Mouse (Mus musculus) C2C12 (cell line): ENCODE measurements at regions not wholly inside any gene's neighbourhood (a gene's known extent, or its start where the extent isn't known, plus 50 kb on each side); places are given as distances from the start of the nearest gene placed in this dataset.
"Not testable (repeated sequence)": the region's sequence is repeated elsewhere in the genome, so short reads cannot be mapped to it uniquely, and the experiment has no call there.

Source experiments
- H3K27me3 ChIP-seq: one replicate; pipeline ENCODE4 v1.6.1; 2011; ENCODE audit not compliant: control insufficient read depth, insufficient read depth, insufficient read length
- H3K36me3 ChIP-seq: one replicate; pipeline ENCODE4 v1.6.1; 2011; ENCODE audit not compliant: control insufficient read depth, insufficient read depth
- H3K4me3 ChIP-seq: one replicate; pipeline ENCODE4 v1.5.1; 2011; ENCODE audit warnings: mild to moderate bottlenecking, control low read depth; ENCODE audit not compliant: poor library complexity, insufficient read depth, severe bottlenecking
- H3K79me2 ChIP-seq: one replicate; pipeline ENCODE4 v1.6.1; 2011; ENCODE audit not compliant: control insufficient read depth, insufficient read depth
- H3K79me3 ChIP-seq: one replicate; pipeline ENCODE4 v1.6.1; 2011; ENCODE audit warnings: low read depth, control low read depth
- H3ac ChIP-seq: one replicate; pipeline ENCODE3; 2011; ENCODE audit warnings: low read depth; ENCODE audit not compliant: control insufficient read depth, insufficient read length
- CEBPB ChIP-seq: IDR thresholded peaks from one replicate; pipeline ENCODE4 v1.6.1; 2011; ENCODE audit warnings: low read depth, mild to moderate bottlenecking, control low read depth, moderate library complexity
- CTCF ChIP-seq: IDR thresholded peaks from one replicate; pipeline ENCODE4 v1.5.1; 2011; ENCODE audit not compliant: control insufficient read depth, insufficient read depth, insufficient read length
- FOSL1 ChIP-seq: IDR thresholded peaks from one replicate; pipeline ENCODE4 v1.8.0; 2011; ENCODE audit warnings: mild to moderate bottlenecking, low read length; ENCODE audit not compliant: poor library complexity, insufficient read depth, severe bottlenecking
- MAX ChIP-seq: IDR thresholded peaks from one replicate; pipeline ENCODE4 v1.6.1; 2011; ENCODE audit warnings: mild to moderate bottlenecking, control low read depth
- MYOD1 ChIP-seq: IDR thresholded peaks from one replicate; pipeline ENCODE4 v1.6.1; 2011; ENCODE audit warnings: low read depth; ENCODE audit not compliant: control insufficient read depth, insufficient read length
- MYOG ChIP-seq: IDR thresholded peaks from one replicate; pipeline ENCODE4 v1.6.1; 2011; ENCODE audit not compliant: control insufficient read depth, insufficient read length; ENCODE audit errors: extremely low read depth
- USF1 ChIP-seq: IDR thresholded peaks from one replicate; pipeline ENCODE4 v1.6.1; 2011; ENCODE audit warnings: low read depth, mild to moderate bottlenecking, control low read depth, moderate library complexity

- no peaks in the 10 kb centered on the region for H3K79me3 ChIP-seq
- no peaks in the 10 kb centered on the region for H3K27me3 ChIP-seq
- no peak overlapping the region for H3ac ChIP-seq
- H3K79me2 ChIP-seq, result no peaks in the 10 kb centered on the region
- no peaks in the 10 kb centered on the region for H3K36me3 ChIP-seq
- TF ChIP-seq MYOD1, result no peak
- no peak for TF ChIP-seq USF1
- TF ChIP-seq FOSL1, result no peak
- no peak for TF ChIP-seq CEBPB
- no peak for TF ChIP-seq MYOG
- no peak for TF ChIP-seq CTCF
- TF ChIP-seq MAX, result no peak
- no peak overlapping the region for H3K4me3 ChIP-seq
Measured at GRCm38 (mm10) chr15:41983261-41983660, 1849.1 kb downstream of the 9330182O14Rik start.

GRCm38 (mm10) chr15:41984267-41984666 lies 1850.1 kb downstream of the 9330182O14Rik start:
- no peaks in the 10 kb centered on the region for H3K79me2 ChIP-seq
- no peaks in the 10 kb centered on the region for H3K27me3 ChIP-seq
- H3K79me3 ChIP-seq, result no peaks in the 10 kb centered on the region
- H3K36me3 ChIP-seq, result no peaks in the 10 kb centered on the region
- no peak overlapping the region for H3K4me3 ChIP-seq
- H3ac ChIP-seq, result no peak overlapping the region
- no peak for TF ChIP-seq USF1
- no peak for TF ChIP-seq MAX
- TF ChIP-seq MYOD1, result no peak
- TF ChIP-seq MYOG, result no peak
- TF ChIP-seq CTCF, result no peak
- no peak for TF ChIP-seq CEBPB
- TF ChIP-seq FOSL1, result no peak

GRCm38 (mm10) chr15:41986264-41986663 lies 1852.1 kb downstream of the 9330182O14Rik start:
- Histone ChIP-seq H3K79me2 (no peaks in the 10 kb centered on the region), H3ac (no peak overlapping the region), H3K36me3 (no peaks in the 10 kb centered on the region), H3K4me3 (no peak overlapping the region), H3K79me3 (no peaks in the 10 kb centered on the region), H3K27me3 (no peaks in the 10 kb centered on the region)
- no peak for TF ChIP-seq MAX
- no peak for TF ChIP-seq USF1
- TF ChIP-seq MYOG, result no peak
- TF ChIP-seq MYOD1, result no peak
- TF ChIP-seq CTCF, result no peak
- TF ChIP-seq CEBPB, result no peak
- TF ChIP-seq FOSL1, result no peak

DNA sequence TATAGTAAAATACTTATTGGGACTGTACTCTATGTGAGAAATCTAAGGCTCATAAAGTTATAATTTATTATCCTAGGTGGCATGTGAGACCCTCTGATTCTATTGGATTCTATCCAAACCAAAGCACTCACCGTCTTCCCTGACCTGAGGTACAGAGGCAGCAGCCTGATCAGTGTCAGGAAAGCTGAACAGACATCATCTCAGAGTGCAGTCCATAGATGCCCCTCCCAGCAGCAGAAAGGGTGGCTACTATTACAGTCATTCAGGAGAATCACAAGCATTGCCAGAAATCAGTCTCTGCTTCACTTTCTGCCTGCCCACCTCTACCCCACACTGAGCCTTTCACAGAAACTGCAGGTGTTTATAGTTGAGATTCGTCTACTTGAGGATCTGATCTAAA lies 1854.9 kb downstream of the 9330182O14Rik start:
- Histone ChIP-seq H3K79me2 (no peaks in the 10 kb centered on the region), H3K36me3 (no peaks in the 10 kb centered on the region), H3K27me3 (no peaks in the 10 kb centered on the region), H3K79me3 (no peaks in the 10 kb centered on the region), H3K4me3 (no peak overlapping the region), H3ac (no peak overlapping the region)
- TF ChIP-seq CEBPB (no peak), MAX (no peak), USF1 (no peak), FOSL1 (no peak), CTCF (no peak)

DNA sequence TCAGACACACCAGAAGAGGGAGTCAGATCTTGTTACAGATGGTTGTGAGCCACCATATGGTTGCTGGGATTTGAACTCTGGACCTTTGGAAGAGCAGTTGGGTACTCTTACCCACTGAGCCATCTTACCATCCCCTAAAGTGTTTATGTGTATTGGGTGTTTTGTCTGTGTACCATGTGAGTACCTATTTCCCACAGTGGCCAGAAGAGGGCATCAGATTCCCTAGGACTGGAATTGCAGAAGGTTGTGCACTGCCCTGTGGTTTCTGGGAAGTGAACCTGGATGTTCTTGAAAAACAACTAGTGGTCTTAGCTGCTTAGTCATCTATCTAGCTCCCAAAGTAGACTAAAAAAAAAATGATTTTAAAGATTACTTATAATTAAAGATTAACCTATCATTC lies 1857.7 kb downstream of the 9330182O14Rik start:
- H3K27me3 ChIP-seq, result no peaks in the 10 kb centered on the region
- H3ac ChIP-seq, result no peak overlapping the region
- no peaks in the 10 kb centered on the region for H3K79me3 ChIP-seq
- H3K36me3 ChIP-seq, result no peaks in the 10 kb centered on the region
- H3K4me3 ChIP-seq, result no peak overlapping the region
- no peaks in the 10 kb centered on the region for H3K79me2 ChIP-seq
- TF ChIP-seq CEBPB (no peak), USF1 (no peak), MYOD1 (no peak), MYOG (no peak), CTCF (no peak), FOSL1 (no peak), MAX (no peak)

DNA sequence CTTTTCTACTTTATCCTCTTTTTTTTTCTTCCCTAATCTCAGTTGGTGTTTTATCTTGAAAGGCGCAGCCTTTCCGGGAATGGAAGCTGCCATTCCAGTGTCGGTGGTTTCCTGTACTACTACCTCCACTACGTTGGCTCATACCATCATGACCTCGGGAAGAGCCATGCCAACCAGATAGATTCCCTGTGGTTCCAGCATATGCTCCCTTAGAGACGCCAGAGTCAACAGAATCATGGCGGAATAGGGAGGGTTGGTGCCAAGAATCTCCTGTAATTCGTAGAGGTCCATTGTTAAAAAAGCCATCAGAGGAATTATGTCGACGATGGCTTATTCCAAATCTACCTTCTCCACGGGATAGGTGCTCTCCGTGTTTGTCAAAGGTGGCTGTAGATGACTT lies 1898.1 kb downstream of the 9330182O14Rik start:
- H3ac ChIP-seq, H3K36me3 ChIP-seq, H3K79me3 ChIP-seq, H3K4me3 ChIP-seq, H3K27me3 ChIP-seq, H3K79me2 ChIP-seq: not testable (repeated sequence)
